Mouse (Mus musculus): ENCODE data around the gene Dhdds. TPM values are rescaled to one million over a fixed set of nuclear protein-coding genes. Genes with fewer than 3 reads are reported as not detected.
"Not testable (repeated sequence)": the region's sequence is repeated elsewhere in the genome, so short reads cannot be mapped to it uniquely, and the experiment has no call there.

Dhdds gene
- total RNA-seq, 2 experiments from 2014 or later, result 30.1 to 31.5 TPM

GRCm38 (mm10) chr4:134005581-134006358 lies 5.1 kb upstream of the Dhdds start:
- peak; percentile 11 for ATAC-seq (replicated peaks; ENCODE audit: poor library complexity)

- no peak for ATAC-seq (replicated peaks; ENCODE audit: poor library complexity)
Measured at GRCm38 (mm10) chr4:134002903-134003302, 2.2 kb upstream of the Dhdds start.

GRCm38 (mm10) chr4:134002246-134002645 lies 1.5 kb upstream of the Dhdds start:
- ATAC-seq (replicated peaks; ENCODE audit: poor library complexity), result no peak

- no peak for ATAC-seq (replicated peaks; ENCODE audit: poor library complexity)
Measured at GRCm38 (mm10) chr4:134001710-134002109, 992 bp upstream of the Dhdds start.

GRCm38 (mm10) chr4:133994697-133995096 lies 6.0 kb downstream of the Dhdds start:
- ATAC-seq (replicated peaks; ENCODE audit: poor library complexity), result no peak

GRCm38 (mm10) chr4:133991087-133991660 lies 9.5 kb downstream of the Dhdds start:
- ATAC-seq (replicated peaks; ENCODE audit: poor library complexity), result no peak

GRCm38 (mm10) chr4:133990035-133990434 lies 10.7 kb downstream of the Dhdds start:
- no peak for ATAC-seq (replicated peaks; ENCODE audit: poor library complexity)

- not testable (repeated sequence) for ATAC-seq (replicated peaks; ENCODE audit: poor library complexity)
Measured at GRCm38 (mm10) chr4:133988289-133988688, 12.4 kb downstream of the Dhdds start.

GRCm38 (mm10) chr4:133982936-133983335 lies 17.8 kb downstream of the Dhdds start:
- ATAC-seq (replicated peaks; ENCODE audit: poor library complexity), result no peak

GRCm38 (mm10) chr4:133980496-133980895 lies 20.2 kb downstream of the Dhdds start:
- ATAC-seq (replicated peaks; ENCODE audit: poor library complexity), result 0 out of 2 replicates have a peak, but pooled peaks have one; percentile 23

GRCm38 (mm10) chr4:133978021-133978711 lies 22.6 kb downstream of the Dhdds start:
- ATAC-seq (replicated peaks; ENCODE audit: poor library complexity), result no peak

- ATAC-seq (replicated peaks; ENCODE audit: poor library complexity), result no peak
Measured at GRCm38 (mm10) chr4:133971741-133972140, 29.0 kb downstream of the Dhdds start.

GRCm38 (mm10) chr4:133970876-133971275 lies 29.8 kb downstream of the Dhdds start:
- no peak for ATAC-seq (replicated peaks; ENCODE audit: poor library complexity)

- ATAC-seq (replicated peaks; ENCODE audit: poor library complexity), result no peak
Measured at GRCm38 (mm10) chr4:133970196-133970595, 30.5 kb downstream of the Dhdds start.

- ATAC-seq (replicated peaks; ENCODE audit: poor library complexity), result no peak
Measured at GRCm38 (mm10) chr4:133969114-133969770, 31.5 kb downstream of the Dhdds start.

GRCm38 (mm10) chr4:133968150-133968921 lies 32.4 kb downstream of the Dhdds start, which contains the start of gene Hmgn2:
Gene Hmgn2 (minus strand): TSS chr4:133968650.
- peak; percentile 43 for ATAC-seq (replicated peaks; ENCODE audit: poor library complexity)

GRCm38 (mm10) chr4:133967866-133968149 lies 32.9 kb downstream of the Dhdds start:
- peak; percentile 75 for ATAC-seq (replicated peaks; ENCODE audit: poor library complexity)

- peak; percentile 67 for ATAC-seq (replicated peaks; ENCODE audit: poor library complexity)
Measured at GRCm38 (mm10) chr4:133967138-133967865, 33.4 kb downstream of the Dhdds start.

- ATAC-seq (replicated peaks; ENCODE audit: poor library complexity), result no peak
Measured at GRCm38 (mm10) chr4:133966271-133966940, 34.3 kb downstream of the Dhdds start.
